Mouse (Mus musculus) midbrain, embryonic 12.5 days (tissue): Measurements from ENCODE around the gene Slc25a36. TPM values are rescaled to one million over a fixed set of nuclear protein-coding genes. Genes with fewer than 3 reads are reported as not detected.

Experiments used
- ATAC-seq: fragments of 200-750 bp; cut with Nextera tagmentation; 2 replicates; pipeline ENCODE4 v1.8.0; 2017; ENCODE audit warnings: low read depth, moderate TSS enrichment, moderate library complexity; ENCODE audit not compliant: low FRiP score
- H3K27ac ChIP-seq: fragments of 300-500 bp; sonication (generic); replicated peaks from 2 replicates; pipeline ENCODE4 v1.5.1; 2016; ENCODE audit warnings: mild to moderate bottlenecking
- H3K27me3 ChIP-seq: fragments of 300-500 bp; sonication (generic); 2 replicates; pipeline ENCODE4 v1.6.1; 2016; ENCODE audit warnings: mild to moderate bottlenecking
- H3K36me3 ChIP-seq: fragments of 300-500 bp; sonication (generic); 2 replicates; pipeline ENCODE4 v1.6.1; 2016
- H3K4me1 ChIP-seq: fragments of 300-500 bp; sonication (generic); 2 replicates; pipeline ENCODE4 v1.6.1; 2016
- H3K4me2 ChIP-seq: fragments of 300-500 bp; sonication (generic); replicated peaks from 2 replicates; pipeline ENCODE4 v1.6.1; 2016; ENCODE audit warnings: mild to moderate bottlenecking, moderate library complexity
- H3K4me3 ChIP-seq: fragments of 300-500 bp; sonication (generic); 2 replicates; pipeline ENCODE4 v1.5.1; 2016; ENCODE audit warnings: mild to moderate bottlenecking
- H3K9ac ChIP-seq: fragments of 300-500 bp; sonication (generic); replicated peaks from 2 replicates; pipeline ENCODE4 v1.6.1; 2016; ENCODE audit warnings: mild to moderate bottlenecking, moderate library complexity
- H3K9me3 ChIP-seq: fragments of 300-500 bp; sonication (generic); 2 replicates; pipeline ENCODE4 v1.6.1; 2016; ENCODE audit warnings: mild to moderate bottlenecking
- WGBS: fragments of 180-500 bp; shearing (Covaris S2); methylation state at CpG from one replicate; pipeline ENCODE4 v1.1.7; 2016; 5-methylcytosine and 5-hydroxymethylcytosine counted together
- polyA plus RNA-seq: library from polyadenylated mRNA; unstranded; fragments of >200 nt; fragmentation: Nextera tagmentation; extraction: Ambion mirVana; gene quantifications from 2 replicates; pipeline ENCODE4 v1.2.1, GENCODE M21; 2016

Slc25a36 gene
- polyA plus RNA-seq, 1 experiment from 2014 or later: 91.8 TPM

- no peak for ATAC-seq
Observed at GRCm38 (mm10) chr9:97137116-97137515, 26.2 kb upstream of the Slc25a36 start.

GRCm38 (mm10) chr9:97135866-97136265 is 24.9 kb upstream of the Slc25a36 start:
- H3K9ac ChIP-seq: no peak overlapping the region
- no peak overlapping the region for H3K27ac ChIP-seq
- H3K27me3 ChIP-seq: no peaks in the 10 kb centered on the region
- H3K4me2 ChIP-seq: no peak overlapping the region
- no peaks in the 10 kb centered on the region for H3K4me1 ChIP-seq
- ATAC-seq: no peak
- no peaks in the 10 kb centered on the region for H3K36me3 ChIP-seq
- 89% methylated on average over 4 of the region's 4 CpGs for WGBS
- no peaks in the 10 kb centered on the region for H3K9me3 ChIP-seq
- H3K4me3 ChIP-seq: no peak overlapping the region

More at GRCm38 (mm10) chr9:97137116-97137515, 26.2 kb upstream of the Slc25a36 start:
- Histone ChIP-seq H3K4me2 (no peak overlapping the region), H3K27ac (no peak overlapping the region), H3K9ac (no peak overlapping the region), H3K4me3 (no peak overlapping the region), H3K4me1 (no peaks in the 10 kb centered on the region), H3K36me3 (no peaks in the 10 kb centered on the region), H3K9me3 (no peaks in the 10 kb centered on the region), H3K27me3 (no peaks in the 10 kb centered on the region)
- WGBS: 83% methylated on average over 4 of the region's 4 CpGs

- Histone ChIP-seq H3K36me3 (no peaks in the 10 kb centered on the region), H3K9me3 (no peaks in the 10 kb centered on the region), H3K4me2 (no peak overlapping the region), H3K4me3 (no peak overlapping the region), H3K4me1 (no peaks in the 10 kb centered on the region), H3K27me3 (no peaks in the 10 kb centered on the region), H3K27ac (no peak overlapping the region), H3K9ac (no peak overlapping the region)
- 55% methylated on average over 8 of the region's 8 CpGs for WGBS
- no peak for ATAC-seq
Observed at GRCm38 (mm10) chr9:97133178-97133577, 22.2 kb upstream of the Slc25a36 start.

GRCm38 (mm10) chr9:97130001-97130400 is 19.0 kb upstream of the Slc25a36 start:
- no peaks in the 10 kb centered on the region for H3K9me3 ChIP-seq
- no peak overlapping the region for H3K4me2 ChIP-seq
- H3K27ac ChIP-seq: no peak overlapping the region
- no peak overlapping the region for H3K9ac ChIP-seq
- no peak overlapping the region for H3K4me3 ChIP-seq
- 83% methylated on average over 5 of the region's 5 CpGs for WGBS
- no peak for ATAC-seq
- no peaks in the 10 kb centered on the region for H3K4me1 ChIP-seq
- H3K27me3 ChIP-seq: no peaks in the 10 kb centered on the region
- no peaks in the 10 kb centered on the region for H3K36me3 ChIP-seq

- WGBS: 70% methylated on average over 23 of the region's 23 CpGs
- Histone ChIP-seq H3K9me3 (no peaks in the 10 kb centered on the region), H3K4me1 (no peaks in the 10 kb centered on the region), H3K27ac (no peak overlapping the region), H3K4me2 (no peak overlapping the region), H3K9ac (no peak overlapping the region), H3K4me3 (no peak overlapping the region), H3K36me3 (no peaks in the 10 kb centered on the region), H3K27me3 (no peaks in the 10 kb centered on the region)
- no peak for ATAC-seq
Observed at GRCm38 (mm10) chr9:97123934-97124692, 13.2 kb upstream of the Slc25a36 start.

- no peaks in the 10 kb centered on the region for H3K27me3 ChIP-seq
- H3K4me1 ChIP-seq: no peaks in the 10 kb centered on the region
- 81% methylated on average over 2 of the region's 2 CpGs for WGBS
- no peaks in the 10 kb centered on the region for H3K9me3 ChIP-seq
- H3K36me3 ChIP-seq: no peaks in the 10 kb centered on the region
- H3K4me2 ChIP-seq: no peak overlapping the region
- no peak overlapping the region for H3K4me3 ChIP-seq
- H3K27ac ChIP-seq: no peak overlapping the region
- H3K9ac ChIP-seq: no peak overlapping the region
- no peak for ATAC-seq
Observed at GRCm38 (mm10) chr9:97121432-97121831, 10.5 kb upstream of the Slc25a36 start.

- Histone ChIP-seq H3K4me1 (peaks cover 6% of the 10 kb centered on the region), H3K9me3 (no peaks in the 10 kb centered on the region), H3K9ac (no peak overlapping the region), H3K27ac (no peak overlapping the region), H3K4me3 (no peak overlapping the region), H3K27me3 (peaks cover 3% of the 10 kb centered on the region; the same call in 1 of the 2 replicates), H3K4me2 (no peak overlapping the region), H3K36me3 (no peaks in the 10 kb centered on the region)
- no peak for ATAC-seq
- 86% methylated on average over 10 of the region's 10 CpGs for WGBS
Observed at GRCm38 (mm10) chr9:97114271-97114670, 3.3 kb upstream of the Slc25a36 start.

- Histone ChIP-seq H3K4me1 (peaks cover 13% of the 10 kb centered on the region), H3K27ac (no peak overlapping the region), H3K9ac (no peak overlapping the region), H3K4me2 (no peak overlapping the region), H3K4me3 (no peak overlapping the region), H3K9me3 (no peaks in the 10 kb centered on the region), H3K36me3 (no peaks in the 10 kb centered on the region), H3K27me3 (peaks cover 3% of the 10 kb centered on the region; the same call in 1 of the 2 replicates)
- 47% methylated on average over 5 of the region's 5 CpGs for WGBS
- ATAC-seq: no peak
Observed at GRCm38 (mm10) chr9:97113555-97113929, 2.6 kb upstream of the Slc25a36 start.

- no peaks in the 10 kb centered on the region for H3K9me3 ChIP-seq
- 71% methylated on average over 24 of the region's 24 CpGs for WGBS
- H3K4me2 ChIP-seq: no peak overlapping the region
- H3K4me3 ChIP-seq: no peak overlapping the region
- ATAC-seq: no peak
- peaks cover 13% of the 10 kb centered on the region for H3K4me1 ChIP-seq
- H3K9ac ChIP-seq: no peak overlapping the region
- no peak overlapping the region for H3K27ac ChIP-seq
- H3K27me3 ChIP-seq: peaks cover 3% of the 10 kb centered on the region; the same call in 1 of the 2 replicates
- H3K36me3 ChIP-seq: no peaks in the 10 kb centered on the region
Observed at GRCm38 (mm10) chr9:97112797-97113554, 2.0 kb upstream of the Slc25a36 start.

- Histone ChIP-seq H3K4me3 (no peak overlapping the region), H3K36me3 (no peaks in the 10 kb centered on the region; the same call in 1 of the 2 replicates), H3K4me1 (peaks cover 13% of the 10 kb centered on the region), H3K4me2 (no peak overlapping the region), H3K27me3 (peaks cover 3% of the 10 kb centered on the region; the same call in 1 of the 2 replicates), H3K9me3 (no peaks in the 10 kb centered on the region), H3K9ac (no peak overlapping the region), H3K27ac (no peak overlapping the region)
- ATAC-seq: no peak
- 89% methylated on average over 7 of the region's 7 CpGs for WGBS
Observed at GRCm38 (mm10) chr9:97112238-97112637, 1.3 kb upstream of the Slc25a36 start.

GRCm38 (mm10) chr9:97111506-97111905 is 549 bp upstream of the Slc25a36 start:
- no peak for ATAC-seq
- Histone ChIP-seq H3K36me3 (no peaks in the 10 kb centered on the region; the same call in 1 of the 2 replicates), H3K4me2 (peak overlapping the region; percentile 63), H3K27me3 (peaks cover 3% of the 10 kb centered on the region; the same call in 1 of the 2 replicates), H3K27ac (peak overlapping the region; percentile 89), H3K4me3 (peak overlapping the region; percentile 92), H3K9me3 (no peaks in the 10 kb centered on the region), H3K9ac (peak overlapping the region; percentile 87), H3K4me1 (peaks cover 13% of the 10 kb centered on the region)
- WGBS: 3% methylated on average over 6 of the region's 6 CpGs

- 95% methylated on average over 5 of the region's 5 CpGs for WGBS
- H3K9me3 ChIP-seq: no peaks in the 10 kb centered on the region
- H3K4me1 ChIP-seq: peaks cover 13% of the 10 kb centered on the region
- H3K4me3 ChIP-seq: no peak overlapping the region
- no peak overlapping the region for H3K9ac ChIP-seq
- H3K36me3 ChIP-seq: no peaks in the 10 kb centered on the region; the same call in 1 of the 2 replicates
- H3K4me2 ChIP-seq: no peak overlapping the region
- H3K27me3 ChIP-seq: no peaks in the 10 kb centered on the region
- no peak for ATAC-seq
- H3K27ac ChIP-seq: no peak overlapping the region
Observed at GRCm38 (mm10) chr9:97106481-97107160, 4.3 kb downstream of the Slc25a36 start.
